Mouse (Mus musculus) thymus, postnatal 10 days (tissue): Measurements from ENCODE around the gene Ltc4s.

Experiments used
- DNase-seq, 2 experiments: peaks; one replicate each; pipeline ENCODE4 v3.0.0; 2021; ENCODE audit warnings: low spot score in 2 of 2

The Ltc4s gene

GRCm38 (mm10) chr11:50224671-50225530 is 13.5 kb downstream of the Ltc4s start:
- DNase-seq: peak; percentile 33 to 46

- DNase-seq: no peak
These were observed 14.4 kb downstream of the Ltc4s start for GRCm38 (mm10) chr11:50223783-50224662.

GRCm38 (mm10) chr11:50222559-50223276 is 15.7 kb downstream of the Ltc4s start:
- DNase-seq: no peak

- no peak for DNase-seq
These were observed 18.6 kb downstream of the Ltc4s start for GRCm38 (mm10) chr11:50219833-50220232.

GRCm38 (mm10) chr11:50217811-50218210 is 20.6 kb downstream of the Ltc4s start:
- no peak for DNase-seq

GRCm38 (mm10) chr11:50216724-50217366 is 21.6 kb downstream of the Ltc4s start:
- no peak for DNase-seq

GRCm38 (mm10) chr11:50215633-50216032 is 22.8 kb downstream of the Ltc4s start:
- DNase-seq: no peak

GRCm38 (mm10) chr11:50214631-50215030 is 23.8 kb downstream of the Ltc4s start:
- no peak for DNase-seq

GRCm38 (mm10) chr11:50212848-50213758 is 25.3 kb downstream of the Ltc4s start:
- DNase-seq: no peak

- no peak for DNase-seq
These were observed 26.2 kb downstream of the Ltc4s start for GRCm38 (mm10) chr11:50212060-50212739.

- DNase-seq: no peak
These were observed 26.9 kb downstream of the Ltc4s start for GRCm38 (mm10) chr11:50211322-50212059.

- DNase-seq: peak in 1 of 2 experiments; percentile 79
These were observed 27.8 kb downstream of the Ltc4s start, which contains the start of the genes Sqstm1 and Mgat4b for GRCm38 (mm10) chr11:50210505-50211151. TSS of gene Sqstm1 (minus strand) at chr11:50210827. TSS of gene Mgat4b (plus strand) at chr11:50210890.

GRCm38 (mm10) chr11:50210101-50210504 is 28.3 kb downstream of the Ltc4s start:
- peak; percentile 91 to 94 for DNase-seq

GRCm38 (mm10) chr11:50208039-50208438 is 30.4 kb downstream of the Ltc4s start:
- no peak for DNase-seq

GRCm38 (mm10) chr11:50207344-50207743 is 31.1 kb downstream of the Ltc4s start:
- no peak for DNase-seq

GRCm38 (mm10) chr11:50206037-50206436 is 32.4 kb downstream of the Ltc4s start:
- no peak for DNase-seq

GRCm38 (mm10) chr11:50205434-50205833 is 33.0 kb downstream of the Ltc4s start:
- DNase-seq: no peak

- no peak for DNase-seq
These were observed 35.1 kb downstream of the Ltc4s start for GRCm38 (mm10) chr11:50203302-50203827.
